ENCODE assay signal across 13 mouse cellular contexts in the genomic region with DNA sequence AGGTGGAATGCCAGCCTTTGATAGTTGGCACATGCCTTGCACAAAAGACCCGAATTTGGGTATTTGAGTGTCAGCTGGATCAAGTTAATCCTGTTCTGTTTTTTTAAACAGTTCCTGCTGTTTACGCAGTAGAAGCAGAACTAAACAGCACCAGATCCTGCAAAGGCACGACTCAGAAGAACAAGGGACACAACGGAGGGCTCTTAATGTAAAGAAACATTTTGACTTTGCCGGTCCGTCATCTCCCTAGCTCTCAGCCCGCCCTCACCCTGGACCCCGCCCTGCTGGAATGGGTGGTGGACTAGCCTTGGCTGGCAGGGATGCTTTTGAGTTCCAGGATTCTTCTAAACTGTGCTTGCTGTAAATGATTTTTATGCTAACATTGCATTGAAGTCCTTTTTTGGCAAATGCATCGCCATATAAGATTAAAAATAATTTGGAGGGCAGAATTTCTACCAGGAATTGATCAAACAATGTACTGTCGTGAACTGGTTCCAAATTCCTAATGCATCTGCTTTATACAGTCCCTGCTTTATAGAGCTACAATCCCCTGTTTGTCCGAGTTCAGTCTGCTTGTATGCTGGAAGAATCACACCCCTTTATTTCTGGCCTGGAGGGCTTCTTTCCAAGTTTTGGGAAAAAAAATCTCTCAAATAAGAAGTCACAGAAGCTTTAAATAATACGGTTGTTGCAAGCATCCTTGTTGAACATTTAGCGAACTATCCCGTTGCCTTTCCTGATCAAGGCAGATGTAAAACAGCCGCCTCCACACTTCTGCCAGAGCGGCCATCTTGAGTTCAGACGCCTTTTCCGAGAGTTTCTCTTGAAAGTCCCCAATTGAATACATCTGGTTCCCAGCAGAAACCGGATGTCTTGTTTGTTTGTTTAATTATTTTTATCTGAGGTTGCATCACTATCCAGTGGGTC.
DNase-seq lines count a peak whose midpoint lies in the region; ATAC-seq and TF ChIP-seq lines count a peak whose summit lies in the region.
"Had no signal": no experiment of that assay in that cellular context is flagged by ENCODE, and none has a peak within 500 bp of the region (broad histone marks: within the 10 kb centered on the region; RNA-seq: fewer than 3 reads in every experiment).

No protein-coding gene starts in this region.

- H3K36me3 ChIP-seq in lung, postnatal 0 days (ENCODE audit: insufficient read depth, low read length): no peaks in the 10 kb centered on the region
- no peaks in the 10 kb centered on the region for H3K36me3 ChIP-seq in forebrain, embryonic 12.5 days (replicated peaks)
- H3K36me3 ChIP-seq: heart, embryonic 13.5 days had no signal

- TF ChIP-seq EP300 in lung, postnatal 0 days (IDR thresholded peaks at IDR 0.05): peak; percentile 26

- no peak for TF ChIP-seq POLR2A in brain, embryonic 14.5 days (IDR thresholded peaks at IDR 0.05; ENCODE audit: borderline replicate concordance, extremely low read depth, insufficient read depth, insufficient read length, poor library complexity, severe bottlenecking)

- WGBS in lung, postnatal 0 days: 56% methylated on average over 19 of the region's 19 CpGs
- WGBS in forebrain, embryonic 12.5 days: 77% methylated on average over 19 of the region's 19 CpGs

- no peak for TF ChIP-seq CTCF in brain, embryonic 14.5 days (IDR thresholded peaks at IDR 0.05; ENCODE audit: borderline replicate concordance, extremely low read depth, insufficient read depth, insufficient read length)
- no peak for TF ChIP-seq CTCF in lung, postnatal 0 days (IDR thresholded peaks at IDR 0.05)

- H3K4me1 ChIP-seq in lung, postnatal 0 days (ENCODE audit: insufficient read depth, low read depth, low read length): no peaks in the 10 kb centered on the region
- peaks cover 4% of the 10 kb centered on the region; the same call in 1 of the 2 replicates for H3K4me1 ChIP-seq in forebrain, embryonic 12.5 days

- H3K4me3 ChIP-seq in lung, postnatal 0 days (ENCODE audit: low read depth, low read length): no peak overlapping the region
- H3K4me3 ChIP-seq in forebrain, embryonic 12.5 days (replicated peaks): no peak overlapping the region
- H3K4me3 ChIP-seq: heart, embryonic 13.5 days had no signal

- DNase-seq in heart, adult 9 months (ENCODE audit: low spot score in 2 of 2): peak; percentile 36 to 41
- DNase-seq in heart, postnatal 4 days: no peak
- DNase-seq in left cerebral cortex, postnatal 10 days (ENCODE audit: extremely low spot score in 1 of 2, low spot score in 2 of 2): peak; percentile 12 to 45
- no peak for DNase-seq in left cerebral cortex, adult 8-10 months (ENCODE audit: low spot score in 2 of 2)
- peak; percentile 33 for DNase-seq in brain, embryonic 14.5 days (ENCODE audit: low read depth)
- DNase-seq in lung, postnatal 0 days (ENCODE audit: low spot score): peak; percentile 73
- DNase-seq in spleen, postnatal 10 days (ENCODE audit: low spot score in 2 of 2): no peak
- DNase-seq: cerebellum, adult 11 months had no signal

- no peaks in the 10 kb centered on the region for H3K9me3 ChIP-seq in lung, postnatal 0 days (ENCODE audit: low read length)
- H3K9me3 ChIP-seq in forebrain, embryonic 12.5 days: no peaks in the 10 kb centered on the region
- H3K9me3 ChIP-seq: heart, embryonic 13.5 days had no signal

- peak overlapping the region; percentile 44 for H3K27ac ChIP-seq in lung, postnatal 0 days (ENCODE audit: low read length)
- no peak overlapping the region for H3K27ac ChIP-seq in forebrain, embryonic 12.5 days
- H3K27ac ChIP-seq: heart, embryonic 13.5 days had no signal

- H3K4me2 ChIP-seq in lung, postnatal 0 days (replicated peaks; ENCODE audit: low read depth, low read length): no peak overlapping the region; the same call in 1 of the 2 replicates
- no peak overlapping the region for H3K4me2 ChIP-seq in forebrain, embryonic 12.5 days
- H3K4me2 ChIP-seq: heart, embryonic 13.5 days; midbrain, embryonic 11.5 days had no signal

- H3K9ac ChIP-seq in lung, postnatal 0 days (replicated peaks; ENCODE audit: low read depth): no peak overlapping the region
- no peak overlapping the region for H3K9ac ChIP-seq in forebrain, embryonic 12.5 days
- H3K9ac ChIP-seq: heart, embryonic 13.5 days had no signal

- intact Hi-C loops in left cerebral cortex, postnatal 10 days (cut with DNase I): no loop called here

- H3K27me3 ChIP-seq in lung, postnatal 0 days (replicated peaks; ENCODE audit: insufficient read depth, low read length): no peaks in the 10 kb centered on the region
- H3K27me3 ChIP-seq in forebrain, embryonic 12.5 days: no peaks in the 10 kb centered on the region
- H3K27me3 ChIP-seq: heart, embryonic 13.5 days had no signal

- peak; percentile 22 for ATAC-seq in lung, postnatal 0 days
- ATAC-seq in forebrain, embryonic 12.5 days (ENCODE audit: low FRiP score): no peak
- ATAC-seq: activated CD4-positive, CD25-positive, alpha-beta regulatory T cell, adult 4 months; CD4-positive, CD25-positive, alpha-beta regulatory T cell, adult 4 months had no signal

Comparison
In these comparisons a context has a peak if more than half of its experiments do, and no peak if none do; other contexts are left out.
1. DNase-seq: peak in heart, adult 9 months (2 of 2), left cerebral cortex, postnatal 10 days (2 of 2), brain, embryonic 14.5 days (single experiment) and lung, postnatal 0 days (single experiment); none in heart, postnatal 4 days (single experiment), left cerebral cortex, adult 8-10 months (0 of 2) and spleen, postnatal 10 days (0 of 2).